In genomic region chr2:119864484-119864883, GRCm38 (mm10) we compare ENCODE assay signal across 20 mouse cellular contexts.
"Had no signal": no experiment of that assay in that cellular context is flagged by ENCODE, and none has a peak within 500 bp of the region (broad histone marks: within the 10 kb centered on the region; RNA-seq: fewer than 3 reads in every experiment).

No protein-coding gene starts in this region.

- H3K4me3 ChIP-seq: kidney, embryonic 15.5 days; limb, embryonic 12.5 days; liver, embryonic 13.5 days; lung, embryonic 15.5 days; megakaryocyte, embryonic 14.5 days; midbrain, embryonic 15.5 days; neural tube, embryonic 13.5 days had no signal

- H3K36me3 ChIP-seq: kidney, embryonic 15.5 days; limb, embryonic 12.5 days; liver, embryonic 13.5 days; lung, embryonic 15.5 days; midbrain, embryonic 15.5 days; neural tube, embryonic 13.5 days had no signal

- H3K4me2 ChIP-seq: kidney, embryonic 15.5 days; limb, embryonic 12.5 days; liver, embryonic 13.5 days; lung, embryonic 15.5 days; midbrain, embryonic 11.5 days; midbrain, embryonic 15.5 days; neural tube, embryonic 13.5 days had no signal

- H3K9me3 ChIP-seq: kidney, embryonic 15.5 days; limb, embryonic 12.5 days; liver, embryonic 13.5 days; lung, embryonic 15.5 days; midbrain, embryonic 15.5 days; neural tube, embryonic 13.5 days had no signal

- ATAC-seq: intestine, embryonic 16.5 days; liver, postnatal 0 days; midbrain, embryonic 15.5 days had no signal

- H3K27me3 ChIP-seq: midbrain, embryonic 15.5 days had no signal

- H3K27ac ChIP-seq: kidney, embryonic 15.5 days; limb, embryonic 12.5 days; liver, embryonic 13.5 days; lung, embryonic 15.5 days; macrophage; midbrain, embryonic 15.5 days; neural tube, embryonic 13.5 days had no signal

- DNase-seq: kidney, adult 2 months; kidney, postnatal 14 days; liver; liver, embryonic 13.5 days; liver, postnatal 0 days; lung, postnatal 14 days; retina, postnatal 1 day; right cerebral cortex, postnatal 4 days; spleen, adult 18-20 months; thymus, adult 2 months; thymus, postnatal 25 days had no signal

- H3K4me1 ChIP-seq: kidney, embryonic 15.5 days; limb, embryonic 12.5 days; liver, embryonic 13.5 days; lung, embryonic 15.5 days; midbrain, embryonic 15.5 days; neural tube, embryonic 13.5 days had no signal

- H3K9ac ChIP-seq: kidney, embryonic 15.5 days; limb, embryonic 12.5 days; liver, embryonic 13.5 days; liver, postnatal 0 days; lung, embryonic 15.5 days; midbrain, embryonic 15.5 days; neural tube, embryonic 13.5 days had no signal
